Mouse (Mus musculus): ENCODE results near the gene Lypd3. TPM values are rescaled to one million over a fixed set of nuclear protein-coding genes. Genes with fewer than 3 reads are reported as not detected.

Lypd3 gene
- polyA plus RNA-seq, 1 experiment from 2014 or later = not detected

DNA sequence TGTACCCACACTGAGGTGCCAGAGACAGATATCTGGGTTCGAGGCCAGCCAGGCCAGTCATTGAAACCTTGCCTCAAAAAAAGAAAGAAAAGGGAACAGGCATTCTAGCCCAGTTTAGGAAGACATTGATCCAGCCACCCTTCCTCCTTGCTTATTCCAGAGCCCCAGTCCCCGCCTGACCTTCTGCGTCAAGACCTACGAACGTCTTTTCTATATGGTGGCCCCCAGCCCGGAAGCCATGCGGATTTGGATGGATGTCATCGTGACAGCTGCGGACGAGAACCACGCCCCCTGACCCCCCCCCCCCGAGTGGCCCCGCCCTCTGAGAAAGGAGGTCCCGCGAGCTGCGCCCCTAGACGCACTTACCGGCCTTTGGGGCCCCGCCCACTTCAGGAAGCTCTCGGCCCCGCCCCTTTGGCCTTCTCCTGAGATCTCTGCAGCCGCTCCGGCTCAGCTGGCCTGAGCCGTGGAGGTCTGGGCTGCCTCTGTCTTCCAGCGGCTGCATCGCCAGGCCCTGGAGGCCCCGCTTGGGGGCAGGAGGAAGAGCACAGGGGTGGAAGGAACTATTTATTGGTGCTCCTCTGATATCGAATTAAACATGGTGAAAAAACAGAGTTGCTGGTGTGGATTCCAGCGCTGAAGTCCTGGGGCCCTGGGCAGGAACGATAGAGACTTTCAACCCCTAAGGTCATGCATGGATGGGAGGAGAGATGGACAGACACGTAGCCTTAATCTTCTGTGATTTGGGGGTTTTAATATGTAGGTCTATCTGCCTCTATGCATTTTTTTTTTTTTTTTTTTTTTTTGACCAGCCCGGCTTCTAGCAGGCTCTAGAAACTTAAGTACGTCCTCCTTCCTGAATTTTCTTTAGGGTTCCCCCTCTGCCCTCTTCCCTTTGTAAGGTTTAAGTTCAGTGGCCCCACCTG is 7.4 kb upstream of the Lypd3 start:
- H3K27ac ChIP-seq = no peak overlapping the region
- WGBS (ENCODE audit: missing documents) = 8% methylated on average over 24 of the region's 33 CpGs
- H3K79me2 ChIP-seq (ENCODE audit: inconsistent target) = no peaks in the 10 kb centered on the region
- peaks cover 8% of the 10 kb centered on the region for H3K36me3 ChIP-seq (ENCODE audit: inconsistent target)
- H3K4me3 ChIP-seq (ENCODE audit: inconsistent target) = peak overlapping the region; percentile 14; the same call in 1 of the 2 replicates

DNA sequence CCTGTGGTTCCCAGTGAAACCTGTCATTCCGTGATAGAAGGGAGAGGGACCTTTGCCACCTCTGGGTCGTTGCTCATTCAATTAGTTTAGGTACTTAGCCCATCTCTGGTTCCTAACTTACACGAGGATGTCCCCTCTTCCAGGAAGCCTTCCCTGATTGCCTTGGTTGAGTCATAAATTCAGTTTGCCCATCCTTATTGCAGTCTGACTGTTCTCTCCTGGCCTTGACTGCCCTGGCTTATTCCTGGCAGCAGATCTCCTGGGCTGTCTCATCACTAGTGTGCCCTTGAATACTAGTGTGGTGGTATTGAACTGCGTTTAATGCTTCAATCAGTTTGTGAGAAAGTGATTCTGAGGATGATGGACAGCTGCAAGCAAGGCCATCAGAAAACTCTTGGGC is 6.7 kb upstream of the Lypd3 start:
- Histone ChIP-seq H3K36me3 (ENCODE audit: inconsistent target) (peaks cover under 1% of the 10 kb centered on the region; the same call in 1 of the 2 replicates), H3K79me2 (ENCODE audit: inconsistent target) (no peaks in the 10 kb centered on the region), H3K4me3 (ENCODE audit: inconsistent target) (no peak overlapping the region), H3K27ac (no peak overlapping the region)
- WGBS (ENCODE audit: missing documents) = 70% methylated on average over 4 of the region's 4 CpGs

DNA sequence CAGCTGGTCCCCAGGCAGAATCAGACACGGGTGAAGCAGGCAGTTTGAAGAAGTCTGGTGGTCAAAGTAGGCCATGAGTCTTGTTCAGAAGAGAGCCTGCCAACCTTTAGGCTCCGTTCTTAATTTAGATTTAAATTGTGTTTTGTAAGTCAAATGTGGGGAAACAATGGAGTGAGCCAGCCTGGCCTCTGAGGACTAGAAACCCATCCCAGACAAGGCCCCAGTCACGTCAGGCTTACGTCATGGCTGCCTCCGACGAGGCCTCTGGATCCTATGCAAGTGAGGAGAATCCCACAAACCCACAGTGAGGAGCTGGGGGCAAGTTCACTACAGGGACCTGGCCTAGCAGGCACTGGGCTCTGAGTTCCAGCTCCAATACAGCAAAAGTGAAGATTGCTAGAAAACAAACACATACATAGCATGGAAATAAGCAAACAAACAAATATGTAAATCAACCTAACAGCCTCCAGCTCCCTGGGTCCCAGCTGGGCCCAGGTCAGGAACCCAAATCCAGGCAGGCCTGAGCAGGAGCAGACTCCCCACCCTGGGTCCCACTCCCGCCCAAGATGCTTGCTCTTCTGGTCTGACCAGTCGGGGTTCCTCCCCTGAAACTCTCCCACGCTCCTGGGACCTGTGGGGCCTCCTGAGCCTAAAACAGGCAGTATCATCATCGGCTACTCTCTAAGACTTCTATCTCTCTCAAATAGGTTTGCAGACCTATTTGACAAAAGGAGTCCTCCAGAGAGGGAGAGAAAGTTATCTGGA is 6.1 kb upstream of the Lypd3 start:
- H3K79me2 ChIP-seq (ENCODE audit: inconsistent target) = no peaks in the 10 kb centered on the region
- 92% methylated on average over 10 of the region's 10 CpGs for whole genome bisulfite sequencing (ENCODE audit: missing documents)

DNA sequence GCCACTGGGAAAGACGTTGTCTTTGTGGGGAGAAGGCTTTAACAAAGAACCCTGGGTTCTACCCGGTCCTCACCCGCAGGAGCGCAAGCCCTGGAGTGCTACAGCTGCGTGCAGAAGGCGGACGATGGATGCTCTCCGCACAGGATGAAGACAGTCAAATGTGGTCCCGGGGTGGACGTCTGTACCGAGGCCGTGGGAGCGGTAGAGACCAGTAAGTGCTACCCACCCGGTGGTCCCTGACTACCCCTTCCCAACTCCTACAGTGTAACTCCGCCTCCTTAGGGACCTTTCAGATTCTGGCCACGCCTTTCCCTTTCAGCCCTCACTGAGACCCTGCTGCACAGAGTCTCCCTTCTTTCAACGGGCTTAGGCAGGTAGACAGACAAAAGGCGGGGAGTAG is 696 bp downstream of the Lypd3 start:
- Histone ChIP-seq H3K4me3 (ENCODE audit: inconsistent target) (no peak overlapping the region), H3K79me2 (ENCODE audit: inconsistent target) (no peaks in the 10 kb centered on the region)
- 22% methylated on average over 18 of the region's 18 CpGs for WGBS (ENCODE audit: missing documents)

More for the DNA sequence above, 6.1 kb upstream of the Lypd3 start:
- Histone ChIP-seq H3K36me3 (ENCODE audit: inconsistent target) (no peaks in the 10 kb centered on the region), H3K4me3 (ENCODE audit: inconsistent target) (no peak overlapping the region), H3K27ac (no peak overlapping the region)

DNA sequence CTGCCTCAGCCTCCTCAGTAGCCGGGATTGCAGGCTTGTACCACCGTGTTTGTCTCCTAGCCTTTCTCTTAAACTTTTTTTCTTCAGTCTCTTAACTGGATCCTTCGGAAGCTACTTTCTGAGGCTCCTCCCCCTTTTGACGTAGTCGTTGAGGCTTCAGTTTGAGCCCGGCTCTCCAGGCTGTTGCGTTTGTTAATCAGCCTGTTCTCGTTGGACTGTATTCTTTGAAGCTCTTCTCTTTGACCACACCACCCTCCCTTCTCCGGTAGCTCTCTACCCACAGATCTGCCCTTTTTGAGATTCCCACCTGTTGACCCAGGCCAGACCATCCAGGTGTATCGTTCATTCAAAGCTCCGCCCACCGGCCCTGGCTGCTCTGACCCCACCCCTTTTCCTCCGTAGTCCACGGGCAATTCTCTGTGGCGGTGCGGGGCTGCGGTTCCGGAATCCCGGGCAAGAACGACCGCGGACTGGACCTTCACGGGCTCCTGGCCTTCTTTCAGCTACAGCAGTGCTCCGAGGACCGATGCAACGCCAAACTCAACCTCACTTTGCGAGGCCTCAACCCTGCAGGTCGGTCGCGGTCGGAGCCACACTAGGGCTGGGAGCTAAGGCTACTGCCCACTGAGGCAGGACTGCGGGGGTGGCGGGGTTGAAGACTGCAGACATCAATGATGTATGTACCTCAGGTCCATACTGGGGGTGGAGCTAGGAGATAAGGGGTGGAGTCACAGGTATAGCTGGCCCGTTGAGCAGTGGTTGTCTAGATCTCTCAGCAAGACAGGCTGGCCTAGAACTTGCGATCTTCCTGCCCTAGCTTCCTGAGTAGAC is 1.9 kb downstream of the Lypd3 start:
- 2% methylated on average over 33 of the region's 35 CpGs for WGBS (ENCODE audit: missing documents)
- no peaks in the 10 kb centered on the region for H3K36me3 ChIP-seq (ENCODE audit: inconsistent target)
- H3K27ac ChIP-seq = no peak overlapping the region
- H3K79me2 ChIP-seq (ENCODE audit: inconsistent target) = no peaks in the 10 kb centered on the region
- H3K4me3 ChIP-seq (ENCODE audit: inconsistent target) = peak overlapping the region; percentile 17

More for the DNA sequence above, 696 bp downstream of the Lypd3 start:
- Histone ChIP-seq H3K36me3 (ENCODE audit: inconsistent target) (no peaks in the 10 kb centered on the region), H3K27ac (no peak overlapping the region)

DNA sequence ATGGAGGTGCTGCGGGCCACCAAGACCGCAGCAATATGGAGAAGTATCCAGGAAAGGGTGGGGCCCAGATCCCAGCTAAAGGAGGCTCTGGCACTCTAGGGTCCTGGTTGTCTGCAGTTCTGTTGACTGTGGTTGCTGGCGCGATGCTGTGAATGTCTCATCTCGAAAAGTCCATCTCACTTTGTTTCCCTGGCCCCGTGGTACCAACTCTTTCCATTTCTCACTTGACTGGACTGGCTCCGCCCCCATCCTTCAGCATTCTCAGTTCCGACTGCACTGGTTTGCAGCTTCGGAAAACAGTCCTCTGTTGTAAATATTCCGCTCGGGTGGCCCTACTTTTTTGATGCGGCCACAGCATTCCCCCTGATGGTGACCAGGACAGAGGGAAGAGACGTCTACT is 4.1 kb downstream of the Lypd3 start:
- Histone ChIP-seq H3K79me2 (ENCODE audit: inconsistent target) (no peaks in the 10 kb centered on the region), H3K4me3 (ENCODE audit: inconsistent target) (no peak overlapping the region), H3K36me3 (ENCODE audit: inconsistent target) (no peaks in the 10 kb centered on the region), H3K27ac (no peak overlapping the region)
- 84% methylated on average over 13 of the region's 13 CpGs for WGBS (ENCODE audit: missing documents)

DNA sequence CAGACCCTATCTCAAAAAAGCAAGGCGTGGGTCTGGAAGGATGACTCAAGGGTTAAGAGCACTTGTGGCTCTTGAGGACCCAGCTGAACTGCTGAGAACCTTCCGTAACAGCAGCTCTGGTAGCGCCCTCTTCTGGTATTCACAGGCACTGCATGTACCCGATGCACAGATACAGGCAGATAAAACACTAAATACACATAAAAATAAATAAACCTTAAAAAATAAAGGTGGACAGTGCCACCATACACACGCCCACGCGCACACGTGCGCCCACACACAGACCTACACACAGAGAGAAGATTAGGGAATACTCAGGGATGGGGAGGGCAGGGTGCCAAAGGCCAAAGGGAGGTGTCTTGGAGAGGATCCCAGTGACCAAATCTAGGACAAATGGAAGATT is 6.1 kb downstream of the Lypd3 start:
- Histone ChIP-seq H3K36me3 (ENCODE audit: inconsistent target) (no peaks in the 10 kb centered on the region), H3K79me2 (ENCODE audit: inconsistent target) (no peaks in the 10 kb centered on the region), H3K4me3 (ENCODE audit: inconsistent target) (no peak overlapping the region), H3K27ac (no peak overlapping the region)
- WGBS (ENCODE audit: missing documents) = 8% methylated on average over 9 of the region's 9 CpGs

DNA sequence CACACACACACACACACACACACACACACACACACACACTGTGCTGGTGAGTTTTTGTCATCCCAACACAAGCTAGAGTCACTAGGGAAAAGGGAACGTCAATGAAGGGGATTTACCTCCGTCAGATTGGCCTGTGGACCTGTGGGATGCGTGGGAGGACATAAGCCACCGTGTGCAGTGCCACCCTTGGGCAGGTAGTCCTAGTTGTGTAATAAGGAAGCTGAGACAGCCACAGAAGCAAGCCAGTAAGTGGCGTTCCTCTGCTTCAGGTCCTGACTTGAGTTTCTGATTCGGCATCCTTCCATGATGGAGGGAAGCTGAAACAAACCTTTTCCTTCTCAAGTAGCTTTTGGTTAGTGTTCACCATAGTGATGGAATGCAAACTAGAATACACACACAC is 8.1 kb downstream of the Lypd3 start:
- no peaks in the 10 kb centered on the region for H3K79me2 ChIP-seq (ENCODE audit: inconsistent target)
- no peak overlapping the region for H3K27ac ChIP-seq
- WGBS (ENCODE audit: missing documents) = 52% methylated on average over 6 of the region's 6 CpGs
- H3K4me3 ChIP-seq (ENCODE audit: inconsistent target) = no peak overlapping the region
- no peaks in the 10 kb centered on the region for H3K36me3 ChIP-seq (ENCODE audit: inconsistent target)

DNA sequence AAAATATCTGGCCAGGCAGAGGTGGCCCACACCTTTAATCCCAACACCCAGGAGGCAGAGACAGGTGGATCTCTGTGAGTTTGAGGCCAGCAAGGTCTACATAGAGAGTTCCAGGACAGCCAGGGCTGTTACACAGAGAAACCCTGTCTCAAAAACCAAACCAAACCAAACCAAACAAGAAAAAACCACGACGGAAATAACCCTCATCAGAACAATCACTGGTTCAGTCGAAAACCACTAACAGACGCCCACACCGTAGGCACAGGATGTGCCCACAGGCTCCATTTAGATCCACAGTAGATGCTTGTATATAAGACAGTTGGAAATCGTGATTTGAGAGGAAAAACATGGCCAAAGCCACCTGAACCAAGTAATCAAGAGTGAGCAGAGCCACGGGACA is 8.6 kb downstream of the Lypd3 start:
- no peaks in the 10 kb centered on the region for H3K36me3 ChIP-seq (ENCODE audit: inconsistent target)
- H3K4me3 ChIP-seq (ENCODE audit: inconsistent target) = no peak overlapping the region
- H3K79me2 ChIP-seq (ENCODE audit: inconsistent target) = no peaks in the 10 kb centered on the region
- 15% methylated on average over 7 of the region's 7 CpGs for WGBS (ENCODE audit: missing documents)
- H3K27ac ChIP-seq = no peak overlapping the region

DNA sequence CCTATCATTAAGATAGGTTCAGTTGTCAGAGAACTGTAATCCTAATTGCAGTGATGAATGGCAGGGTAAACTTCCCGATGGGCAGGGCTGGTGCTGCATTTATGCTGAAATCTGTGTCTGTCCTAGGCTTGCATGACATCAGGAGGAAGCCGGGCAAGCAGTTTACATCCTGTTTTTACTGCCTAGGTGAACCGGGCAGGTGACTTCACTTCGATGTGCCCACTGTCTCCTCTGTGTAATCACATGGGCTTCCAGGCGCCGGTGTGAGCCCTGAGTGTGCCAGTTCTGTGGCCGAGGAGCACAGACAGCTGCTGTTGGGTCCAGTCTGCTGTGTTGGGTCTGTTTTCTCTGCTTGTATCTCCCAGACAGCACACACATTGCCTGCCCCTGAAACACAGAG is 10.1 kb downstream of the Lypd3 start:
- Histone ChIP-seq H3K36me3 (ENCODE audit: inconsistent target) (no peaks in the 10 kb centered on the region), H3K4me3 (ENCODE audit: inconsistent target) (no peak overlapping the region), H3K27ac (no peak overlapping the region), H3K79me2 (ENCODE audit: inconsistent target) (no peaks in the 10 kb centered on the region)
- 61% methylated on average over 7 of the region's 7 CpGs for WGBS (ENCODE audit: missing documents)

DNA sequence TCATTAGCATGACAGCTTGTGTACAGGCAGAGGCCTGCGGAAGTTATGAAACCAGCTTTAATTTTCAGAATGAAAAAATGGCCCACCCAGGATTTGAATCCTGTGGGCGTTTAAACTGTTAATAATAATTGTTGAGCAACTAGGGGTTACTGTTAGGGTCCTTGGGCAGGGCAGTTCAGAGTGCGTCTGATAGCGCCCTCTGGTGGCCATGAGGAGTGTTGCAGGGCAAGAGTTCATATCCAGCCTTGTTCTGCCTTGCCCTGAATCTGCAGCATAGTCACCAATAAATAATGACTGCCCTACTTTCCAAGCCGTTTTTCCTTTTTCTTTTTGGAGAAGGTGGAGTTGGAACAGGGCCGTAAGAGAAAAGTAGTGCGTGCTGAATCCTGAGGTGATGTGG is 17.3 kb downstream of the Lypd3 start:
- no peak overlapping the region for H3K27ac ChIP-seq
- no peak overlapping the region for H3K4me3 ChIP-seq (ENCODE audit: inconsistent target)
- WGBS (ENCODE audit: missing documents) = 25% methylated on average over 7 of the region's 7 CpGs
- no peaks in the 10 kb centered on the region for H3K79me2 ChIP-seq (ENCODE audit: inconsistent target)
- H3K36me3 ChIP-seq (ENCODE audit: inconsistent target) = no peaks in the 10 kb centered on the region

DNA sequence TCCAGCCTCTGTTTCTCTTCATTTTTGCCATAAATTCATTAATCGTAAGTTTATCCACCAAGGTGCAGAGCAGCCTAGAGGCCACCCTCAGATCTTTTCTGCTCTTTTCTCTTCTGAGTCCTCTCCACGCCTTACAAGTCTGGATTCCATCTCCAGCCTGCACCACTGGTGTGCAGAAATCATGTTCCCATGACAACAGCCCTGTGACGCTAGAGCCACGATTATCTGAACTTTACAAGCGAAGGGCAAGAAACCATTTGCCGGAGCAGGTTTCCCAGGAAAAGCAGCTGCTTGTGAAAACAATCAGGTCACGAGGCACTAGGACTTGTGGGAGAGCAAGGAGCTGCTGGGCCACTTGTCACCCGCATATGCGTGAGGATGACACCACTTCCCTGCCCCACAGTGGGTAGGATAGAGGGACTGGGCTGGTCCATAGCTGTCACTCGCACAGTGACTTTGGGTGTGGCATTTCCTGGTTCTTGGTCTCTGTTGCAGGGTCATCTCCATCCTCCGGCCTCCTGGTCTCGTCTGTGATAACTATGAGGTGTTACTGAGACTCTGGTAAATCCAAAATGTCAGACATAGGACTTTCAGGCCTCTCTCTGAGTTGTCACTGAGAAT is 23.5 kb downstream of the Lypd3 start:
- Histone ChIP-seq H3K36me3 (ENCODE audit: inconsistent target) (no peaks in the 10 kb centered on the region), H3K27ac (no peak overlapping the region), H3K79me2 (ENCODE audit: inconsistent target) (no peaks in the 10 kb centered on the region), H3K4me3 (ENCODE audit: inconsistent target) (no peak overlapping the region)
- 90% methylated on average over 12 of the region's 12 CpGs for WGBS (ENCODE audit: missing documents)

DNA sequence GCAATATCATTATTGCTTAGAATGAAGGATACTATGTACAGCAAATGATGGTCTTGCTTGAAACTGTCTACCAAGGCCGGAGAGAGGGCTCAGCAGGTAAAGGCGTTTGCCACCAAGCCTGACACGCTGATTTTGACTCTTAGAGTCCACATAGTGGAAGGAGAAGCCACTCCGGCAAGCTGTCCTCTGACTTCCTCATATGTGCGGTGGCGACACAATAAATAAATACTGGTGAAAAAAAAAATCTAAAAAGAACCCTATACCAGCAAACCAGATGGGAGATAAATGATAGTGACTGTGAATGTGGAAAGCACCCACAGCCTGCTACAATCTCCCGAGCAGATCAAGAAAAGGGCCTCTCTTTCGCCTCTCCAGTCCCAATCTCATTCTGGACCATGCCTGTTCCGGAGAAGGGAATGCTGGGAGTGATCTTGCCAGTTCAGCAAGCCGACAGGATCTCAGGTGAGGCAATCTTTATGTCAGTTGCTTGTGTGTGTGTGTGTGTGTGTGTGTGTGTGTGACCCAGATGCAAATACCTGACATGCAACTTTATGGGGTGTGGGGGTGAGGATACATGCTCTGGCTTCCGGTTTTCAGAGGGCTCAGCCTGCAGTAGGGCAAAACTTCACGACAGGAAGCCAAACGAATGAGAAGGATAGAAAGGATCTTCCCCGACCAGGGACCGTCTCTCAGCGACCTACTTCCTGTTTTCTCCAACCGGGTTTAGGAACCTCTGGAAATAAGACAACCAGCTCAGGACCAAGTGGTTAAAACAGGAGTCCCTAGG is 25.0 kb downstream of the Lypd3 start:
- no peaks in the 10 kb centered on the region for H3K79me2 ChIP-seq (ENCODE audit: inconsistent target)
- 10% methylated on average over 17 of the region's 17 CpGs for WGBS (ENCODE audit: missing documents)
- peak overlapping the region; percentile 17; the same call in 1 of the 2 replicates for H3K27ac ChIP-seq
- H3K36me3 ChIP-seq (ENCODE audit: inconsistent target) = no peaks in the 10 kb centered on the region
- no peak overlapping the region for H3K4me3 ChIP-seq (ENCODE audit: inconsistent target)
